Mouse (Mus musculus) R1 (cell line): ENCODE measurements around the gene Tbc1d4.

Experiments used
- DNase-seq: peaks from one replicate; pipeline ENCODE4 v3.0.0-alpha.2; 2018; ENCODE audit warnings: low read depth, low spot score

The Tbc1d4 gene

DNA sequence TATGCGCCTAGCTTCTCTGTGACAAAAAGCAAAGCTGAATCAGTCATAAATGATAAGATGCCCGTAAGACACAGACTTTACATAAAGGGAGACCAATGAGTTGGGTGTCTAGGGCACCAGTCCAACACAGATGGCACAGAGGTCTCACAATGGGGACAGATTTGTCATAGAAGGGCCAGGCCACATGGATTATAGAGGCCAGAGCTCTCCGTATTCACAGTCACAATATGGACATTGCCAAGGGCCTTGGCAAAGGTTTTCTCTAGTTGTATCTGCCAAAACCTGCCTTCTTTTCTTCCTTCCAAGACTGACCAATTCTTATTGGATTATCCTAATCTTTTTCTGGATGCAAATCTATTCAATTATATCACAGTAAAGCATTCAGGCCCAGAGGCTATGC, 171.1 kb downstream of the Tbc1d4 start:
- DNase-seq: no peak

DNA sequence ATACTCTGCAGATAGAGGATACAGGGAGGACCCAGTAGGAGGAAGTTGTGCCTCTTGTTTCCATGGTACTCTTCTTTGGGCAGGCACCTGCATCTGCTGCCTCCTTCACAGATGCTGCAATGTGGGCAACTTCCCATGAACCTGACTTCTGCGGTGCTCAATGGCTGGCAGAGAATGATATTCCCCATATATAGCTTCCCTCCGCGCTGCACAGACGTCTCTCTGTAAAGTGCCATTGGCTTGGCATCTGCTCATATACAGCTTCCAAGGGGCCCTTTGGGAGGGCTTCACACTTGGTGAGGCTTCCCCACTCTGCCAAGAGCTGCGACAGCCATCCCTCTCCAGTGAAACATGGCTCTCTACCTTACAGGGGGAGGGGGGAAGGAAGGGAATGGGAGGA, 178.5 kb downstream of the Tbc1d4 start:
- no peak for DNase-seq

DNA sequence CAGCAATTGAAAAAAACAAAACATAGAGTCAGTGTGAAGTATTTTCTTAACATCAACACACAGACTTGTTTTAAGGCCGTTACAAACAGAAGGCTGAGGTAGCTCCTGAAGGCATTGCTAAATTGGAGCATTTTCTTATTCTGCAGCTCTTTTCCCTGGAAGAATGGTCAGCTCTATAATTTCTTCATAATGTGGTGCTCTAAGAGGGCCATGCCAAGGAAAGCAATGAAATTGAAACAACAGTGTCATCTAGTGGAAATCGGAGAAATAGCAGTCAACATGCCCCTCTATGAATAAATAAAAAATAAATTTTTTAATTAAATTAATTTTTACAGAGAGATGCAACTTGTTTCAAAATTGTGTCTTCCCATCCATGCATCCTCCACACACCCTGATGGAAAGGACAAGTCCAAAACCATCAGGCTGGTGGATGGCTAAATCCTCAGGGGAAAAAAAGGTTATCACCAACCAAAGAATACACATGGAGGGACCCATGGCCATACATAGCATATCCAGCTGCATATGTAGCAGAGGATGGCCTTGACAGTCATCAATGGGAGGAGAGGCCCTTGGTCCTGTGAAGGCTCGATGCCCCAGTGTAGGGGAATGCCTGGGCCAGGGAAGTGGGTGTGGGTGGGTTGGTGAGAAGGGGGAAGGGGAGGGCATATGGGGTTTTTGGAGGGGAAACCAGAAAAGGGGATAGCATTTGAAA, 180.0 kb downstream of the Tbc1d4 start:
- no peak for DNase-seq

DNA sequence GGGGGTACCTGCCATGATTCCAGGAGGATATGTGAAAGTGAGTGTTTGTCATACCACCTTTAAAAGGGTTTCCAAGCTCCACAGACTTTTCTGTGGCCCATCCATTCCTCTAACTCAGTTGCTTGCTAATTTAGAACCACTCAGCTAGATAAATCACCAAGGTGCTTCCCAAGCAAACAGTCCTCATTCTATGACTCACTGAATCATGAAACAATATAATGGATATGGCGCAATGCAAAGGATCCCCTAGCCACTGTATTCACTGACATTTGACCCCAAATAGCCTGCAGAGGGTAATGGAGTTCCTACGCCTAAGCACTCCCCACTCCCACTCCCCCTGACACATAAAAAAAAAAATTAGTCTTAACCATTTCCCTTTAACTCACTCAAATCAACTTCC, 191.3 kb downstream of the Tbc1d4 start:
- DNase-seq: no peak
